11 mouse cellular contexts compared by ENCODE assay signal in the genomic region with DNA sequence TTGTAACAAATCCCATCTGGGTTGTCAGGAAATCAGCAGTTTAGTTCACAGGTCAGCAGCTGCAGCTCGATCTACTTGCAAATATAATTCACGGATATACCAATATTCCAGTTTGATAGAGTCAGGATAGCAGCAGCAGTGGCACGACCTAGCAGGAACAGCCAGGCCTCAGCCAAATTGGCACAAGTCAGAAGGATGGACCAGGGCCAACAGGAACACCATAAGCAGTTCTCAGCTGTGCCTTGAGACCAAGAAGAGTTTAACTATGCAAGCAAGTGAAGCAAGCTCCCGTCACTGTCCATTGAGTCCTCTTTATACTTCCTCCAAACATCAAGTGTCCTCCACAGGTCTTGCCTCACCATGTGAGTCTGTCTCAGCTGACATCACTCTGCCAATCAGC. TPM values are rescaled to one million over a fixed set of nuclear protein-coding genes. Genes with fewer than 3 reads are reported as not detected.
A peak's percentile ranks its signal among the peaks of the same experiment; 100 is the strongest.
DNase-seq lines count a peak whose midpoint lies in the region; ATAC-seq and TF ChIP-seq lines count a peak whose summit lies in the region.
"Had no signal": no experiment of that assay in that cellular context is flagged by ENCODE, and none has a peak within 500 bp of the region (broad histone marks: within the 10 kb centered on the region; RNA-seq: fewer than 3 reads in every experiment).

No protein-coding gene starts in this region.

- TF ChIP-seq POLR2A in cerebellum, adult 2 months (IDR thresholded peaks at IDR 0.05; ENCODE audit: borderline replicate concordance, insufficient read depth, low read length) = no peak

- no peak overlapping the region for H3K27ac ChIP-seq in kidney, embryonic 16.5 days (ENCODE audit: low read length)
- H3K27ac ChIP-seq in cerebellum, adult 2 months (ENCODE audit: insufficient read depth, low read length) = no peak overlapping the region
- no peak overlapping the region for H3K27ac ChIP-seq in forebrain, embryonic 15.5 days (replicated peaks)
- H3K27ac ChIP-seq in left cerebral cortex, adult 2 months = no peak overlapping the region
- H3K27ac ChIP-seq: limb, embryonic 15.5 days had no signal

- no peaks in the 10 kb centered on the region for H3K9me3 ChIP-seq in kidney, embryonic 16.5 days (ENCODE audit: low read length)
- no peaks in the 10 kb centered on the region for H3K9me3 ChIP-seq in forebrain, embryonic 15.5 days
- H3K9me3 ChIP-seq: limb, embryonic 15.5 days had no signal

- H3K4me1 ChIP-seq in kidney, embryonic 16.5 days (ENCODE audit: insufficient read depth, low read length) = no peaks in the 10 kb centered on the region
- peaks cover 7% of the 10 kb centered on the region for H3K4me1 ChIP-seq in cerebellum, adult 2 months (ENCODE audit: control insufficient read depth, insufficient read depth, low read length)
- no peaks in the 10 kb centered on the region for H3K4me1 ChIP-seq in forebrain, embryonic 15.5 days
- H3K4me1 ChIP-seq: limb, embryonic 15.5 days had no signal

- H3K27me3 ChIP-seq in kidney, embryonic 16.5 days (ENCODE audit: insufficient read depth, low read length) = no peaks in the 10 kb centered on the region
- no peaks in the 10 kb centered on the region for H3K27me3 ChIP-seq in cerebellum, adult 2 months (ENCODE audit: control insufficient read depth, insufficient read depth, low read length)
- no peaks in the 10 kb centered on the region for H3K27me3 ChIP-seq in forebrain, embryonic 15.5 days
- H3K27me3 ChIP-seq: limb, embryonic 15.5 days had no signal

- ATAC-seq in kidney, embryonic 16.5 days (ENCODE audit: low FRiP score, low TSS enrichment) = no peak
- ATAC-seq in forebrain, embryonic 15.5 days (replicated peaks) = no peak

- TF ChIP-seq CTCF in cerebellum, adult 2 months (IDR thresholded peaks at IDR 0.05; ENCODE audit: borderline replicate concordance, insufficient read depth, low read depth, low read length) = no peak
- TF ChIP-seq CTCF in left cerebral cortex, adult 2 months (IDR thresholded peaks at IDR 0.05) = no peak

- 69% methylated on average over 4 of the region's 4 CpGs for WGBS in kidney, embryonic 16.5 days
- WGBS in cerebellum, adult 2 months = 22% methylated on average over 4 of the region's 4 CpGs
- 58% methylated on average over 4 of the region's 4 CpGs for WGBS in forebrain, embryonic 15.5 days

- H3K9ac ChIP-seq in kidney, embryonic 16.5 days (replicated peaks; ENCODE audit: low read length) = no peak overlapping the region
- H3K9ac ChIP-seq in forebrain, embryonic 15.5 days (replicated peaks) = no peak overlapping the region
- H3K9ac ChIP-seq: limb, embryonic 15.5 days had no signal

- DNase-seq in kidney, adult 11 months = peak; percentile 76
- DNase-seq in adrenal gland, adult 2 months = peak; percentile 58
- peak; percentile 51 to 76 for DNase-seq in cerebellum, adult 2 months
- peak; percentile 70 to 80 for DNase-seq in kidney, postnatal 25 days
- DNase-seq in retina, embryonic 14.5 days (ENCODE audit: low spot score) = no peak
- DNase-seq in left cerebral cortex, adult 2 months (ENCODE audit: extremely low spot score in 1 of 2, low spot score in 2 of 2) = no peak
- DNase-seq: thymus, postnatal 25 days had no signal

- intact Hi-C loops in left cerebral cortex, adult 2 months (cut with DNase I) = no loop called here

- H3K4me3 ChIP-seq in kidney, embryonic 16.5 days (ENCODE audit: low read length) = no peak overlapping the region
- no peak overlapping the region for H3K4me3 ChIP-seq in cerebellum, adult 2 months (replicated peaks; ENCODE audit: insufficient read depth, low read depth, low read length)
- no peak overlapping the region for H3K4me3 ChIP-seq in forebrain, embryonic 15.5 days
- no peak overlapping the region for H3K4me3 ChIP-seq in left cerebral cortex, adult 2 months
- H3K4me3 ChIP-seq: limb, embryonic 15.5 days had no signal

- H3K36me3 ChIP-seq in kidney, embryonic 16.5 days (ENCODE audit: insufficient read depth, low read length) = no peaks in the 10 kb centered on the region
- no peaks in the 10 kb centered on the region for H3K36me3 ChIP-seq in forebrain, embryonic 15.5 days
- H3K36me3 ChIP-seq: G1E; limb, embryonic 15.5 days had no signal

- H3K4me2 ChIP-seq in kidney, embryonic 16.5 days (replicated peaks; ENCODE audit: low read depth, low read length) = no peak overlapping the region
- H3K4me2 ChIP-seq in forebrain, embryonic 15.5 days (replicated peaks) = no peak overlapping the region
- H3K4me2 ChIP-seq: limb, embryonic 15.5 days had no signal

RNA-seq across cellular contexts. Expression of a gene that starts 33.2 kb away (rescaled TPM):
- 7.7 and 8.9 TPM in 2 replicates for polyA plus RNA-seq in kidney, embryonic 16.5 days (2015; fragmentation: Nextera tagmentation; extraction: Ambion mirVana)
- total RNA-seq in adrenal gland, adult 2 months (2021) = 10 to 100 TPM; 46.2 to 61.6 TPM
- polyA plus RNA-seq in adrenal gland, adult 2 months (2012; rRNA removed) = 11.3 and 15.5 TPM in 2 replicates
- polyA plus RNA-seq in cerebellum, adult 2 months (2012; rRNA removed) = 82.9 and 105 TPM in 2 replicates
- 34.9 and 40.4 TPM in 2 replicates for polyA plus RNA-seq in forebrain, embryonic 15.5 days (2015; fragmentation: Nextera tagmentation; extraction: Ambion mirVana)
- 100 to 1,000 TPM; 270 to 281 TPM for total RNA-seq in left cerebral cortex, adult 2 months (2021)

Comparison
In these comparisons a context has a peak if more than half of its experiments do, and no peak if none do; other contexts are left out.
1. DNase-seq: peak in kidney, adult 11 months (single experiment), adrenal gland, adult 2 months (single experiment), cerebellum, adult 2 months (2 of 2) and kidney, postnatal 25 days (2 of 2); none in retina, embryonic 14.5 days (single experiment) and left cerebral cortex, adult 2 months (0 of 2).